Mouse (Mus musculus) midbrain, embryonic 12.5 days (tissue): ENCODE data around the gene AI661453. TPM values are rescaled to one million over a fixed set of nuclear protein-coding genes. Genes with fewer than 3 reads are reported as not detected.

ENCODE experiments used
- ATAC-seq: fragments of 200-750 bp; cut with Nextera tagmentation; 2 replicates; pipeline ENCODE4 v1.8.0; 2017; ENCODE audit warnings: low read depth, moderate TSS enrichment, moderate library complexity; ENCODE audit not compliant: low FRiP score
- H3K27ac ChIP-seq: fragments of 300-500 bp; sonication (generic); replicated peaks from 2 replicates; pipeline ENCODE4 v1.5.1; 2016; ENCODE audit warnings: mild to moderate bottlenecking
- H3K27me3 ChIP-seq: fragments of 300-500 bp; sonication (generic); 2 replicates; pipeline ENCODE4 v1.6.1; 2016; ENCODE audit warnings: mild to moderate bottlenecking
- H3K36me3 ChIP-seq: fragments of 300-500 bp; sonication (generic); 2 replicates; pipeline ENCODE4 v1.6.1; 2016
- H3K4me1 ChIP-seq: fragments of 300-500 bp; sonication (generic); 2 replicates; pipeline ENCODE4 v1.6.1; 2016
- H3K4me2 ChIP-seq: fragments of 300-500 bp; sonication (generic); replicated peaks from 2 replicates; pipeline ENCODE4 v1.6.1; 2016; ENCODE audit warnings: mild to moderate bottlenecking, moderate library complexity
- H3K4me3 ChIP-seq: fragments of 300-500 bp; sonication (generic); 2 replicates; pipeline ENCODE4 v1.5.1; 2016; ENCODE audit warnings: mild to moderate bottlenecking
- H3K9ac ChIP-seq: fragments of 300-500 bp; sonication (generic); replicated peaks from 2 replicates; pipeline ENCODE4 v1.6.1; 2016; ENCODE audit warnings: mild to moderate bottlenecking, moderate library complexity
- H3K9me3 ChIP-seq: fragments of 300-500 bp; sonication (generic); 2 replicates; pipeline ENCODE4 v1.6.1; 2016; ENCODE audit warnings: mild to moderate bottlenecking
- WGBS: fragments of 180-500 bp; shearing (Covaris S2); methylation state at CpG from one replicate; pipeline ENCODE4 v1.1.7; 2016; 5-methylcytosine and 5-hydroxymethylcytosine counted together
- polyA plus RNA-seq: library from polyadenylated mRNA; unstranded; fragments of >200 nt; fragmentation: Nextera tagmentation; extraction: Ambion mirVana; gene quantifications from 2 replicates; pipeline ENCODE4 v1.2.1, GENCODE M21; 2016

AI661453 gene
- polyA plus RNA-seq, 1 experiment from 2014 or later: 0.23 TPM

DNA sequence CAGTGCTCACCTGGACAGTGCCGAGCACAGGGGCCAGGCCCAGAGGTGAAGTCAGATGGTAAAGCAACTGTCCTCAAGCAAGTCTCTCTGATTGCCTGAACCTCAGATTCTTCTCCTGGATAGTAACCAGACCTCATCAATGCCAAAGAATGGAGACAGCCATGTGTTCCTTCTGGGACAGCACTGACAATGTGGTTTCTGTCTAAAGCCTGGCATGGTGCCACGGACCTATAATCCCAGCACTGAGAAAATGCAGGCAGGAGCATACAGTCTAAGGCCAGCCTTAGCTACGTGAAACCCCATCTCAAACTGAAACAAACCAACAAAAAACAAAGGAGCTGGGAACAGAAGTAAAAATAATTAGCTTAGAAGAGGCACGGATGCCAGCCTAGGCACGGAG lies 34.3 kb downstream of the AI661453 start:
- H3K27me3 ChIP-seq: peaks cover 55% of the 10 kb centered on the region
- 80% methylated on average over 5 of the region's 5 CpGs for WGBS

DNA sequence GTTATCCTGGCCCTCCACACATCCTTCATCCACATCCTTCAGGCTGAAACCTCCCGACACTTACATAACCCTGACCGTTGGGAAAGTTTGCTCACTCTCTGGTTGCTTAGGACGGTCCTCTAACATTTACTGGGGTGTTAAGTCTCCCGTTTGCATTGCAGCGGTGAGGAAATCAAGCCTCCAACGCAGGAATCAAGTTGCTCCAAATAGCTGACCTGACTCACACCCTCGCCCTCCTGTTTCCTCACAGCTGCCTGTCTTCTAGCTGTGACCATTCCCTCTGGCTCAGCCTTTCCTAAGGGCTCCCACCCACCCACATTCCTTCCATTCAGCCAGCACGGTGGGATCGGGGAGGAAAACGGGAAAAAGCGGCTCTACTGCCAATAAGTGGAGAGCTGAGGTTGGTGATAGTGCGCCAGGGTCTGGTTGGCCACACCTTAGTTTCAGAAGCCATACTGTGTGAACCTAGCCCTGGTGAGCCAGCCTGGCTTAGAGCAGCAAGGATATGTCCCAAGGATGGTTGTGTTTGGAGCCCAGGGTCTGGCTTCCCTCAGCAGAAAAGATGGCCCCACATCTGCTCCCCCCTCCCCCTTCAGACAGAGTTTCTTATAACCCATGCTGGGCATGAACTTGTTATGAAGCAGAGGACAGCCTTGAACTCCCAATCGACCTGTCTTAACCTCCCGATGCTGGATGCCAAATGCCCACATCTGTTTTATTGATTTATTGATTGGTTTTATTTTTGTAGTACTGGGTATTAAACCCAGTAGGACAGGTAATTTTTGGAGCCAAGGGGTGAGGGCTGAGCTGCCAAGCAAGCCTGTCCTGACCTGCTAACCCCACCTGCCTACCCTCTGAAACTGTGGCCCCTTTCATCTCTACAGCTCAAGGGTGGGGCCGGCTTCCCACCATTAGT lies 36.3 kb downstream of the AI661453 start:
- H3K36me3 ChIP-seq: no peaks in the 10 kb centered on the region
- H3K9me3 ChIP-seq: no peaks in the 10 kb centered on the region
- peaks cover 35% of the 10 kb centered on the region for H3K27me3 ChIP-seq
- H3K27ac ChIP-seq: no peak overlapping the region
- no peak for ATAC-seq
- H3K9ac ChIP-seq: no peak overlapping the region
- no peak overlapping the region for H3K4me2 ChIP-seq
- H3K4me1 ChIP-seq: peaks cover 6% of the 10 kb centered on the region; the same call in 1 of the 2 replicates
- no peak overlapping the region for H3K4me3 ChIP-seq
- 63% methylated on average over 15 of the region's 15 CpGs for WGBS

More for the DNA sequence above, 34.3 kb downstream of the AI661453 start:
- no peak overlapping the region for H3K27ac ChIP-seq
- H3K36me3 ChIP-seq: no peaks in the 10 kb centered on the region
- no peak for ATAC-seq
- H3K4me1 ChIP-seq: peaks cover 12% of the 10 kb centered on the region; the same call in 1 of the 2 replicates
- H3K4me3 ChIP-seq: no peak overlapping the region
- no peaks in the 10 kb centered on the region for H3K9me3 ChIP-seq
- no peak overlapping the region for H3K4me2 ChIP-seq
- no peak overlapping the region for H3K9ac ChIP-seq

DNA sequence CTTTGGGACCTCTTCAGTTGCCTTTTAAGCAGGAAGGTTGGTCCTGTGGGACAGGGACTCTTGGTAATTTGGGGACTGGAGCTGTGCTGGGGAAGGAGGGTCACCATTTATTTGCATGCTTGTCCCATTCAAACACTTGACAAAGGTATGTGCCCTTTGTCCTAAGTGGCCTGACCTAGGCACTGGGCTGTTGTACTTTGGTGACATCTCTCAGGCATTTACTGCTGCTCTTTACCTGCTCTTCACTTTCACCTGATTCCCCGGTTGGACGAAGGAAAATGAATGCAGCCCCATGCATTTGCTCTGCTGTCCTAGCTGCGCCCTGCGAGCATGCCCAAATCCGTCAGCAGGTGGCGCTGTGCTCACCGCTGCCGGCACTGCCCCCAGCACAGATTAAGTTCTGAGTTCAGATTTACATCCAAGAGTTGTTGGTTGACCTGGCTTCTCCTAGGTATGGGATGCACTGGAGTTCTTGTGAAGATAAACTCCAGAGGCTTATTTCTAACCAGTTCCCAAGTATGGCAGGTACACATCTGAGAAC lies 37.1 kb downstream of the AI661453 start:
- Histone ChIP-seq H3K9me3 (no peaks in the 10 kb centered on the region), H3K9ac (no peak overlapping the region), H3K4me2 (no peak overlapping the region), H3K27ac (no peak overlapping the region), H3K4me3 (no peak overlapping the region), H3K27me3 (peaks cover 27% of the 10 kb centered on the region), H3K36me3 (no peaks in the 10 kb centered on the region), H3K4me1 (peaks cover 3% of the 10 kb centered on the region; the same call in 1 of the 2 replicates)
- ATAC-seq: no peak
- WGBS: 18% methylated on average over 8 of the region's 8 CpGs

DNA sequence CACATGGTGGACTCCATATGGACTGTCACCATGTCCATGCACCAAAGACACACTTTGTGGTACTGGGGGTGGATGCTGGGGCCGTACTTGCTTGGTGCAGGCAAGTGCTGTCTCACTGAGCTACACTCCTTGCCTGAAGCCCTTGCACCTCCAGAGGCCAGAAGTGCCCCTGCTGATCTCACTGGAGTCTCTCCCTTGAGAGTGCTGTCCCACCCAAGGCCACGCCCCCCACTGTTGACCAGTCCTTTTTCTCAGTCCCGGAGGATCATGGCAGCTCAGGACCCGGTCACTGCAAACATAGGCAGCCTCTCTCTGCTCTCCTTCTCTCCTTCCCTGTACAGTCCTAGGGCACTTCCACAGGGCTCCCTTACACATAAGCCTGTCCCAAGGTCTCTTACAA lies 37.8 kb downstream of the AI661453 start:
- Histone ChIP-seq H3K36me3 (no peaks in the 10 kb centered on the region), H3K27ac (no peak overlapping the region), H3K27me3 (peaks cover 20% of the 10 kb centered on the region), H3K9ac (no peak overlapping the region), H3K9me3 (no peaks in the 10 kb centered on the region), H3K4me1 (no peaks in the 10 kb centered on the region), H3K4me2 (no peak overlapping the region), H3K4me3 (no peak overlapping the region)
- 88% methylated on average over 4 of the region's 4 CpGs for WGBS
- ATAC-seq: no peak

DNA sequence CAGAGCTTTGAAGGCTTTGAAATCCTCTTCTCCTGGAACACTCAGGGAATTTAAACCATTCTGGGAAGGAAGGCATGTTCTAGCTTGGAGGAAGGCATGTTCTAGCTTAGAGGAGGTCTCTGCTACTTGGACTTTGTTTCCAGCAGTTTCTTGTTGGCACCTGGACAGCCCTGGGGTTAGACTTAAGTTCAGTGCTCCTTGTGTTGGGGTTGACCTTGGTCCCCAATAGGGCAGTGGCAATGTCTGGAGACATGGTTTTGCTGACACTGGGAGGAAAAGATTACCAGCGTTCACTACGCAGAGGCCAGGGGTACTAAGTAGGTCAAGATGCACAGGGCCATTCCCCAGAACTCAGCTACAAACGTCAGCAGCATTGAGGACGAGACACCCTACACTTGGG lies 38.8 kb downstream of the AI661453 start:
- no peaks in the 10 kb centered on the region for H3K9me3 ChIP-seq
- no peak for ATAC-seq
- H3K36me3 ChIP-seq: no peaks in the 10 kb centered on the region
- H3K4me2 ChIP-seq: no peak overlapping the region
- no peak overlapping the region for H3K9ac ChIP-seq
- 81% methylated on average over 4 of the region's 4 CpGs for WGBS
- no peak overlapping the region for H3K4me3 ChIP-seq
- no peaks in the 10 kb centered on the region for H3K4me1 ChIP-seq
- peaks cover 10% of the 10 kb centered on the region for H3K27me3 ChIP-seq
- no peak overlapping the region for H3K27ac ChIP-seq

DNA sequence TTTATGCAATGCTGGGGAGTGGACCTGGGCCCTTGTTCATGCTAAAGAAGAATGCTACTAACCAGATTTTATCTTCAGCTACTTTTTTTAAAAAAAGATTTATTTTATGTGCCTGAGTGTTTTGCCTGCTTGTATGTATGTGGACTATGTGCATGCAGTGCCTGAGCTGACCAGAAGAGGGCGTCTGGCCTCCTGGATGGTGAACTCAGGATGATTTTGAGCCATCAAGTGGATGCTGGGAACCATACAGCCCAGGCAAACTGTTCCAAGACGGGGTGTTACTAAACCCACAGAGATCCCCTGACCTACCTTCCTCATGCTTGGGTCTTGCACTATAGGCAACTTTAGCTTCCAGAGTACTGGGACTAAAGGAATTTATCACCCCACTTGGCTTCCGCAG lies 39.3 kb downstream of the AI661453 start:
- WGBS: 55% methylated on average over 3 of the region's 3 CpGs
- no peaks in the 10 kb centered on the region for H3K9me3 ChIP-seq
- H3K9ac ChIP-seq: no peak overlapping the region
- no peak overlapping the region for H3K4me3 ChIP-seq
- no peaks in the 10 kb centered on the region for H3K36me3 ChIP-seq
- H3K4me1 ChIP-seq: no peaks in the 10 kb centered on the region
- H3K27me3 ChIP-seq: peaks cover 5% of the 10 kb centered on the region
- H3K4me2 ChIP-seq: no peak overlapping the region
- ATAC-seq: no peak
- no peak overlapping the region for H3K27ac ChIP-seq

DNA sequence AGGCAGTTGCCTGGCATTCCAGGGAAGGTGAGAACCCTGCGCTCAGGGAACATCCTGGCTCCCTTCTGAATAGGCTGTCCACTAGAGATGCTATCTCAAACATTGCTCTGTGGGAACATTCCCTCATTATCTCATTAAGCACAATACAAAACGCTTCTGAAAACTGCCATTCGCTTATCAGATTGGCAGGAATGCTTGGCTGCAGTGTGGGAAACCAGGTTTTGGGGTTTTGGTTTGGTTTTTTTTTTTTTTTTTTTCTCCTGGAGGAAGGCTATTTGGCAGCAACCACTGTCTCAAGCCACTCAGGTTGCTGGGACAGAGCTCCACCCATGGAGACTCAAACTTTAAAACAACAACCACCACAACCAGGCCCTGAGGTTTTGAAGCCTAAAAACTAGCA lies 43.5 kb downstream of the AI661453 start:
- Histone ChIP-seq H3K27me3 (no peaks in the 10 kb centered on the region), H3K4me3 (no peak overlapping the region), H3K9ac (no peak overlapping the region), H3K36me3 (no peaks in the 10 kb centered on the region), H3K4me2 (no peak overlapping the region), H3K9me3 (no peaks in the 10 kb centered on the region), H3K27ac (no peak overlapping the region), H3K4me1 (peaks cover 5% of the 10 kb centered on the region)
- ATAC-seq: no peak
- WGBS: 85% methylated on average over 3 of the region's 3 CpGs

DNA sequence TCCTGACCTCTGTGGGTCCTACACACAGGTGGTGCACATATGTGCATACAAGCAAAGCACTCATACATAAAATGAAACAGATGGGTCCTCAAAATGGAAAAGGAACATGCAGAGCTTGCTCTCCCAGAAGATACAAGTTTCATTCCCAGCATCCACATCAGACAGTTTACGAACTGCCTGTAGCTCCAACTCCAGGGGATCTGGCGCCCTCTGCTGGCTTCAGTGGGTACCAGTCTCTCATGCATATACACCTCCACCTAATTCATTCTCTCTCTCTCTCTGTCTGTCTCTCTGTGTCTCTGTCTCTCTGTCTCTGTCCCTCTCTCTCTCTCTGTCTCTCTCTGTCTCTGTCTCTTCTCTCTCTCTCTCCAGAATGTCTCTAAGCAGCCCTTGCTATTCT lies 46.0 kb downstream of the AI661453 start:
- Histone ChIP-seq H3K36me3 (no peaks in the 10 kb centered on the region), H3K9ac (no peak overlapping the region), H3K4me1 (peaks cover 13% of the 10 kb centered on the region), H3K27me3 (no peaks in the 10 kb centered on the region), H3K4me3 (no peak overlapping the region), H3K4me2 (no peak overlapping the region), H3K9me3 (no peaks in the 10 kb centered on the region), H3K27ac (no peak overlapping the region)
- no peak for ATAC-seq
- 27% methylated on average over 2 of the region's 2 CpGs for WGBS

DNA sequence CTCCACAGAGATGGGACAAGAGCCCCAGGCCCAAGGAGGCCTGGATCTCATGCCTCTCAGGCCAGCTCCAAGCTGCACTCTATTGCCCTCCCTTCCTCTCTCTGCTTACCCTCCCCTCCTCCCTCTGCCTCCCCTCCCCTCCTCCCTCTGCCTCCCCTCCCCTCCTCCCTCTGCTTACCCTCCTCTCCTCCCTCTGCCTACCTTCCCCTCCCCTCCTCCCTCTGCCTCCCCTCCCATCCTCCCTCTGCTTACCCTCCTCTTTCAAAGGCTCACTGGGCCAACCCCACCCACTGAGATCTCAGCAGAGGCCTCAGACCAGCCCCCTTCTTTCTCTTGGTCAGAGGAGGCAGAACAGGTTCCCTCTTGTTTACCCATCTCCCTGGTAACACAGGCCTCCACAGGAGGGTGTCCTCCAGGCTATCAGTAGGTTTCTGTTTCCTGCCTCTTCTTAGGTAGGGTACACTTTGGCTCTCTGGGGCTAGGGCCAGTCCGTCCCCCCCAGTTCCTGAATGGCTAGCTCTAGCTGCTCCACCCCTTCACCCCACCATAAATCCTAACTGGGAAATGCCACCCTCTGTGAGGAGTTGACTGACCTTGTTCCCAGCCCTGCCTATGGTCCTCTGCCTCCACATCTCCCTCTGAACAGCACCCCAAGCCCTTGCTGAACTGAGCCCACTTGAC lies 48.0 kb downstream of the AI661453 start:
- ATAC-seq: no peak
- WGBS: 8% methylated on average over 1 of the region's 1 CpGs
- no peak overlapping the region for H3K9ac ChIP-seq
- H3K4me3 ChIP-seq: no peak overlapping the region
- H3K27me3 ChIP-seq: no peaks in the 10 kb centered on the region
- no peak overlapping the region for H3K4me2 ChIP-seq
- peaks cover 10% of the 10 kb centered on the region for H3K36me3 ChIP-seq
- no peaks in the 10 kb centered on the region for H3K9me3 ChIP-seq
- peaks cover 13% of the 10 kb centered on the region for H3K4me1 ChIP-seq
- no peak overlapping the region for H3K27ac ChIP-seq

DNA sequence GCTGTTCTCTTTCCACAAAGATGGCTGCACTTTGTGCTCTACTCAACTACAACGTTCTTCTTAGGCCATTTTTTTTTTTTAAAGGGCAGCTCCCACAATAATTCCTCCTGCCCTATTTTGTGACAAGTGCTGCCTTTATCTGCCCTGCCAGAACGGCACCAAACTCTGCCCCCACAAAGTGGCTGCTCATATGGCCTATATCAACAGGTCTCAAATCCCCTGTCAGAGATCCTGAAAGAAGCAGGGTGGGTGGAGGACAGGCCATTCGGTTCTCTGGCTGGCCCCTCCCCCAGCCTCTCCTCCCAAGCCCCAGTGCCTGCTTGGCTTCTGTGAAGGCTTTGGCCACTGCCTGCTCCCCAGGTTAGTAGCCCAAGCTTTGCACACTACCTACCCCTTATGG lies 48.6 kb downstream of the AI661453 start:
- Histone ChIP-seq H3K4me2 (no peak overlapping the region), H3K9ac (no peak overlapping the region), H3K36me3 (peaks cover 16% of the 10 kb centered on the region), H3K4me1 (peaks cover 13% of the 10 kb centered on the region), H3K27me3 (no peaks in the 10 kb centered on the region), H3K9me3 (no peaks in the 10 kb centered on the region), H3K27ac (no peak overlapping the region), H3K4me3 (no peak overlapping the region)
- WGBS: under 1% methylated on average over 3 of the region's 3 CpGs
- no peak for ATAC-seq

DNA sequence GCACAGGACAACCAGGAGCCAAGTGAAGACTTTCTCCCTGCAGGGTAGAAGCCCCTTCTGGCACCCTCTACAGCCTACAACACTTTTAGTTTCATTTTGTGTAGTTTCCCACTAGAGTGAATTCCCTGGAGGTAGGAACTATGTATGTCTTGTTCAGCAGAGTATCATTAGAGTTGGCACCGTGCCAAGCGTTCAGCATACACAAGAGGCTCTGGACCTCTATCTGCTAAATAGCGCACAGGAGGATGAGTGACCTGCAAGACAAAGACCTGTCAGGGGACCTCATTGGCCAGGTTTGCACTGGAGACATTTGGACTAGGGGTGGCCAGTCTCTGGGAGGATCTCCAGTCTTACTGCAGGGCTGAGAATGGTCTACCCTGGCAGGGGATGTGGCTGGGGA lies 49.4 kb downstream of the AI661453 start:
- Histone ChIP-seq H3K27ac (no peak overlapping the region), H3K36me3 (peaks cover 24% of the 10 kb centered on the region), H3K4me2 (no peak overlapping the region), H3K9ac (no peak overlapping the region), H3K9me3 (no peaks in the 10 kb centered on the region), H3K4me1 (peaks cover 13% of the 10 kb centered on the region), H3K4me3 (no peak overlapping the region), H3K27me3 (no peaks in the 10 kb centered on the region)
- no peak for ATAC-seq
- 94% methylated on average over 3 of the region's 3 CpGs for WGBS

DNA sequence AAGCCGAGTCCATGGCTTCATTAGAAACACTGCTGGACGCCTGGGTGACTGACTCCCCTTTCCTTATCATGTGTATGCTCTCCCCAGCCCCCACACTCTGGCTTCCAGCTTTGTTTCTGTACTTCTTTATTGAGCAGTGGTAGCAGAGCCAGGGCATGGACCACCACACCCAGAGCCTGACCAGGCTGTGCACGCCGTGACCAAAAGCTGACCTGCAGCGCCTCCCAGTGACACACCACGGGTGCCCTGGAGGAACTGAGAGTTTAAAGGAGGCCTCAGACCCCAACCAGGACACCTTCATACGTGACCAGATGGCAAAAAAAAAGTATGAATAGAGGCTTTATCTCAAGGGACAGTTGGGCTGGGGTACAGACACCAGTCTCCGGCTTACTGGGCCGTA lies 54.4 kb downstream of the AI661453 start:
- ATAC-seq: no peak
- H3K9ac ChIP-seq: no peak overlapping the region
- 86% methylated on average over 9 of the region's 9 CpGs for WGBS

More for the DNA sequence above, 54.4 kb downstream of the AI661453 start:
- no peaks in the 10 kb centered on the region for H3K27me3 ChIP-seq
- H3K4me2 ChIP-seq: no peak overlapping the region
- H3K36me3 ChIP-seq: peaks cover 72% of the 10 kb centered on the region
- no peak overlapping the region for H3K4me3 ChIP-seq
- no peak overlapping the region for H3K27ac ChIP-seq
- H3K4me1 ChIP-seq: no peaks in the 10 kb centered on the region; the same call in 1 of the 2 replicates
- H3K9me3 ChIP-seq: no peaks in the 10 kb centered on the region
